Mouse (Mus musculus) lung, embryonic 15.5 days (tissue): ENCODE measurements around the gene Pnrc1. TPM values are rescaled to one million over a fixed set of nuclear protein-coding genes. Genes with fewer than 3 reads are reported as not detected.
"Not testable (repeated sequence)": the region's sequence is repeated elsewhere in the genome, so short reads cannot be mapped to it uniquely, and the experiment has no call there.

Source experiments
- ATAC-seq: fragments of 200-750 bp; cut with Nextera tagmentation; 2 replicates; pipeline ENCODE4 v1.8.0; 2017; ENCODE audit warnings: moderate number of reproducible peaks, borderline replicate concordance; ENCODE audit not compliant: low FRiP score, low TSS enrichment; ENCODE audit errors: extremely low read depth
- H3K27ac ChIP-seq: fragments of 300-500 bp; sonication (generic); 2 replicates; pipeline ENCODE4 v1.5.1; 2015; ENCODE audit warnings: moderate library complexity, mild to moderate bottlenecking, inconsistent platforms
- H3K27me3 ChIP-seq: fragments of 300-500 bp; sonication (generic); 2 replicates; pipeline ENCODE4 v1.6.1; 2015; ENCODE audit warnings: inconsistent platforms
- H3K36me3 ChIP-seq: fragments of 300-500 bp; sonication (generic); 2 replicates; pipeline ENCODE4 v1.6.1; 2015; ENCODE audit warnings: inconsistent platforms
- H3K4me1 ChIP-seq: fragments of 300-500 bp; sonication (generic); 2 replicates; pipeline ENCODE4 v1.6.1; 2015; ENCODE audit warnings: inconsistent platforms
- H3K4me2 ChIP-seq: fragments of 300-500 bp; sonication (generic); 2 replicates; pipeline ENCODE4 v1.6.1; 2015; ENCODE audit warnings: inconsistent platforms, mild to moderate bottlenecking, moderate library complexity
- H3K4me3 ChIP-seq: fragments of 300-500 bp; sonication (generic); 2 replicates; pipeline ENCODE4 v1.5.1; 2015; ENCODE audit warnings: mild to moderate bottlenecking, inconsistent platforms
- H3K9ac ChIP-seq: fragments of 300-500 bp; sonication (generic); 2 replicates; pipeline ENCODE4 v1.6.1; 2015; ENCODE audit warnings: inconsistent platforms
- H3K9me3 ChIP-seq: fragments of 300-500 bp; sonication (generic); 2 replicates; pipeline ENCODE4 v1.6.1; 2016; ENCODE audit warnings: inconsistent platforms
- WGBS: fragments of 180-500 bp; shearing (Covaris S2); methylation state at CpG from one replicate; pipeline ENCODE4 v1.1.7; 2015; 5-methylcytosine and 5-hydroxymethylcytosine counted together
- polyA plus RNA-seq: library from polyadenylated mRNA; unstranded; fragments of >200 nt; fragmentation: Nextera tagmentation; extraction: Ambion mirVana; gene quantifications from 2 replicates; pipeline ENCODE4 v1.2.1, GENCODE M21; 2015

Pnrc1 gene
- polyA plus RNA-seq, result 122 and 129 TPM in 2 replicates

- Histone ChIP-seq H3K4me3 (peak within 1 kb of the TSS; percentile 33), H3K4me2 (peak within 1 kb of the TSS; percentile 43), H3K27me3 (no peaks in the 10 kb centered on the region), H3K4me1 (0 out of 2 replicates have a peak, but pooled peaks cover 4% of the 10 kb centered on the region), H3K9me3 (no peaks in the 10 kb centered on the region), H3K9ac (peak within 1 kb of the TSS; percentile 16; the same call in 1 of the 2 replicates), H3K27ac (peak within 1 kb of the TSS; percentile 69), H3K36me3 (no peaks in the 10 kb centered on the region)
- 27% methylated on average over 3 of the region's 3 CpGs for WGBS
- peak; percentile 93 for ATAC-seq
Measured at GRCm38 (mm10) chr4:33290002-33290401, at the start of gene Pnrc1. Pnrc1 (minus strand) TSS chr4:33290163.

GRCm38 (mm10) chr4:33337999-33338398, 48.0 kb upstream of the Pnrc1 start:
- Histone ChIP-seq H3K4me2 (no peak overlapping the region), H3K4me3 (no peak overlapping the region), H3K36me3 (peaks cover 33% of the 10 kb centered on the region), H3K27ac (no peak overlapping the region), H3K9ac (no peak overlapping the region), H3K27me3 (no peaks in the 10 kb centered on the region), H3K9me3 (no peaks in the 10 kb centered on the region), H3K4me1 (no peaks in the 10 kb centered on the region)
- 84% methylated on average over 1 of the region's 1 CpGs for WGBS
- ATAC-seq, result no peak

- H3K27ac ChIP-seq, result no peak overlapping the region
- no peak overlapping the region for H3K4me2 ChIP-seq
- H3K4me3 ChIP-seq, result no peak overlapping the region
- H3K27me3 ChIP-seq, result no peaks in the 10 kb centered on the region
- peaks cover 30% of the 10 kb centered on the region for H3K36me3 ChIP-seq
- ATAC-seq, result no peak
- H3K9me3 ChIP-seq, result no peaks in the 10 kb centered on the region
- 95% methylated on average over 1 of the region's 1 CpGs for WGBS
- no peak overlapping the region for H3K9ac ChIP-seq
- H3K4me1 ChIP-seq, result no peaks in the 10 kb centered on the region
Measured at GRCm38 (mm10) chr4:33332956-33333455, 43.0 kb upstream of the Pnrc1 start.

GRCm38 (mm10) chr4:33331147-33331546, 41.2 kb upstream of the Pnrc1 start:
- H3K27me3 ChIP-seq, result no peaks in the 10 kb centered on the region
- H3K36me3 ChIP-seq, result peaks cover 30% of the 10 kb centered on the region
- H3K9ac ChIP-seq, result no peak overlapping the region
- no peaks in the 10 kb centered on the region for H3K9me3 ChIP-seq
- no peak for ATAC-seq
- H3K4me1 ChIP-seq, result no peaks in the 10 kb centered on the region
- no peak overlapping the region for H3K4me2 ChIP-seq
- H3K27ac ChIP-seq, result no peak overlapping the region
- 82% methylated on average over 4 of the region's 4 CpGs for WGBS
- no peak overlapping the region for H3K4me3 ChIP-seq

- Histone ChIP-seq H3K4me2 (no peak overlapping the region), H3K9ac (no peak overlapping the region), H3K27me3 (no peaks in the 10 kb centered on the region), H3K9me3 (no peaks in the 10 kb centered on the region), H3K4me1 (peaks cover 12% of the 10 kb centered on the region), H3K4me3 (no peak overlapping the region), H3K36me3 (no peaks in the 10 kb centered on the region; the same call in 1 of the 2 replicates), H3K27ac (no peak overlapping the region)
- 79% methylated on average over 5 of the region's 5 CpGs for WGBS
- ATAC-seq, result no peak
Measured at GRCm38 (mm10) chr4:33315840-33316239, 25.9 kb upstream of the Pnrc1 start.

- not testable (repeated sequence) for H3K9ac ChIP-seq, H3K9me3 ChIP-seq, H3K4me2 ChIP-seq, H3K36me3 ChIP-seq, H3K4me3 ChIP-seq, H3K27me3 ChIP-seq, H3K27ac ChIP-seq, ATAC-seq
- H3K4me1 ChIP-seq, result peaks cover 13% of the 10 kb centered on the region
- WGBS, result 97% methylated on average over 7 of the region's 8 CpGs
Measured at GRCm38 (mm10) chr4:33314150-33314549, 24.2 kb upstream of the Pnrc1 start.

GRCm38 (mm10) chr4:33310840-33311437, 21.0 kb upstream of the Pnrc1 start:
- Histone ChIP-seq H3K27ac (no peak overlapping the region), H3K9me3 (no peaks in the 10 kb centered on the region), H3K27me3 (no peaks in the 10 kb centered on the region), H3K9ac (peak overlapping the region; percentile 80), H3K4me3 (peak overlapping the region; percentile 89), H3K4me1 (peaks cover 13% of the 10 kb centered on the region), H3K36me3 (no peaks in the 10 kb centered on the region), H3K4me2 (peak overlapping the region; percentile 65)
- WGBS, result 15% methylated on average over 12 of the region's 12 CpGs
- no peak; the same call in 1 of the 2 replicates for ATAC-seq

GRCm38 (mm10) chr4:33309764-33310757, 20.1 kb upstream of the Pnrc1 start, which contains the start of gene Rngtt:
Rngtt (plus strand) TSS chr4:33310311.
- no peaks in the 10 kb centered on the region for H3K9me3 ChIP-seq
- peak within 1 kb of the TSS; percentile 51; the same call in 1 of the 2 replicates for H3K27ac ChIP-seq
- peak; percentile 97 for ATAC-seq
- peaks cover 13% of the 10 kb centered on the region for H3K4me1 ChIP-seq
- no peaks in the 10 kb centered on the region for H3K36me3 ChIP-seq
- peak within 1 kb of the TSS; percentile 89 for H3K4me3 ChIP-seq
- H3K9ac ChIP-seq, result peak within 1 kb of the TSS; percentile 80
- 3% methylated on average over 60 of the region's 60 CpGs for WGBS
- peak within 1 kb of the TSS; percentile 65 for H3K4me2 ChIP-seq
- no peaks in the 10 kb centered on the region for H3K27me3 ChIP-seq

- no peak for ATAC-seq
- Histone ChIP-seq H3K27me3 (no peaks in the 10 kb centered on the region), H3K4me3 (no peak overlapping the region), H3K4me2 (no peak overlapping the region), H3K36me3 (no peaks in the 10 kb centered on the region), H3K27ac (no peak overlapping the region), H3K4me1 (peaks cover 13% of the 10 kb centered on the region), H3K9ac (no peak overlapping the region), H3K9me3 (no peaks in the 10 kb centered on the region)
- WGBS, result 65% methylated on average over 4 of the region's 4 CpGs
Measured at GRCm38 (mm10) chr4:33307146-33307545, 17.2 kb upstream of the Pnrc1 start.

- Histone ChIP-seq H3K9me3 (no peaks in the 10 kb centered on the region), H3K27ac (no peak overlapping the region), H3K27me3 (no peaks in the 10 kb centered on the region), H3K36me3 (no peaks in the 10 kb centered on the region), H3K4me2 (no peak overlapping the region), H3K4me1 (no peaks in the 10 kb centered on the region), H3K4me3 (no peak overlapping the region), H3K9ac (no peak overlapping the region)
- WGBS, result 95% methylated on average over 1 of the region's 1 CpGs
- no peak for ATAC-seq
Measured at GRCm38 (mm10) chr4:33303057-33303456, 13.1 kb upstream of the Pnrc1 start.

- not testable (repeated sequence) for H3K36me3 ChIP-seq, H3K9me3 ChIP-seq, H3K4me3 ChIP-seq, H3K9ac ChIP-seq, H3K27ac ChIP-seq, H3K27me3 ChIP-seq, H3K4me2 ChIP-seq, H3K4me1 ChIP-seq, ATAC-seq
- WGBS, result 85% methylated on average over 6 of the region's 6 CpGs
Measured at GRCm38 (mm10) chr4:33300891-33301665, 11.1 kb upstream of the Pnrc1 start.
